Mouse (Mus musculus) lung, adult 2 months (tissue): ENCODE results near the gene Gm29427.

Experiments used
- CTCF ChIP-seq: fragments of 200-500 bp; IDR thresholded peaks from 2 replicates; pipeline ENCODE4 v1.5.1; 2011; ENCODE audit warnings: mild to moderate bottlenecking, low read length, control low read depth; ENCODE audit not compliant: insufficient read depth
- POLR2A ChIP-seq: fragments of 200-500 bp; IDR thresholded peaks from 2 replicates; pipeline ENCODE4 v1.6.1; 2011; ENCODE audit warnings: low read depth, mild to moderate bottlenecking, control low read depth, low read length, borderline replicate concordance; ENCODE audit errors: extremely low read depth

GRCm38 (mm10) chr1:130716513-130717290 is 1.1 kb upstream of the Gm29427 start:
- no peak for TF ChIP-seq POLR2A
- TF ChIP-seq CTCF, result no peak
